Mouse (Mus musculus): ENCODE measurements around the gene Rhox4g.
"Not testable (repeated sequence)": the region's sequence is repeated elsewhere in the genome, so short reads cannot be mapped to it uniquely, and the experiment has no call there.

Gene Rhox4g

GRCm38 (mm10) chrX:37651227-37651626, at the start of gene Rhox4g:
Gene Rhox4g, minus strand, starts transcription at chrX:37651327.
- DNase-seq (ENCODE audit: low read depth, low spot score) = not testable (repeated sequence)

DNA sequence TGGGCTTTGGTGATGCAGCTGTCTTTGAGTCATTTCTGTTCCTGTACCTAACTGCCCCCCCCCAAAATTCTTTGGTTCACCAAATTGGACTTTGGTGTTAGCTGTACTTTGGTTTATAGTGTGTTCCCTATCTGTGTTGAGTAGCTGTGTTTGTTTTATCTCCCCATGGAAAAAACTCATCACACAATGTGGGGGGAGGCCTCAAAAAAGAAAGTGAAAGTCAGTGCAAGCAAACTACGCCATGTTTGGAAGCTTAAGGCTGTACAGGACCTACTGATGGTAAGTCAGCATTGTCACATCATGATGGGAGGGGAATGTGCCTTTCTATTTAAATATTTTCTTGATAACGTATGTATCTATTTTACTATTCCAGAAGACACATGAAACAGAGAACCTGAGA, 41.1 kb upstream of the Rhox4g start:
- DNase-seq (ENCODE audit: low read depth, low spot score) = no peak

DNA sequence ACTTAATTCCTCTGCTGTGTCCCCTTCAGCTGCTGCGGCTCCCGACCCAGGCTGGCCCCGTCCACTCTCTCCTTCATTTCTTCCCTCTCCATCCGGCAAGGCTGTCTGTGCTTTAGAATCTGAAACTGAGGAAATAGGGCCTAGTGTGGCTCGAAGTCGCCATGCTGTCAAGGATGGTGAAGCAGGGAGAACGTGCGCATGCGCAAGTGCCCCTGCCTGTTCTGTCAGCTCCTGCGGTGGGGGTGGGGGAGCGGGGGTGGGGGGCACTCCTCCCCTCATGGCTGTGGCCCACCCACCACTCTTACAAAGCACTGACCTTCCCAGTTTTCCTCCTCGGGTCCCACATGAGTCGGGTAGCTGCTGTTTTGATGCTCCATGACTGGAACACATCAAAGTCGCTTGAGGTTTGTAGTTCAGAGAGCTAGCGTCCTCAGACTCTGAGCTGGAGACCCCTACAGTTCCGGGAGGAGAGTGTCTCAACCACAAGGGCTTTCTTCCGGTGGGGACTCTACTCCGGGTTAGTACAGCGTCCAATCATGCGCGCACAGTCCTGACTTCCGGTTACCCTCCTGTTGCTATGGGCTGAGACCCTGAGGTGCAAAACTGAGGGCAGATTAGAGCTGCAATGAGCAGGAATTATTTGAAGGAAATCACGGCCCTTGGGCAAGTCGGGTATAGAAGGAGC, 32.0 kb upstream of the Rhox4g start:
- DNase-seq (ENCODE audit: low read depth, low spot score) = no peak

- DNase-seq (ENCODE audit: low read depth, low spot score) = not testable (repeated sequence)
These were observed 22.1 kb upstream of the Rhox4g start, which contains the start of gene Rhox2h for GRCm38 (mm10) chrX:37673177-37673576. Gene Rhox2h, minus strand, starts transcription at chrX:37673277.

GRCm38 (mm10) chrX:37668664-37669063, 17.5 kb upstream of the Rhox4g start, which contains the start of gene Rhox3h:
Gene Rhox3h, minus strand, starts transcription at chrX:37668764.
- DNase-seq (ENCODE audit: low read depth, low spot score) = not testable (repeated sequence)

GRCm38 (mm10) chrX:37643370-37643769, 7.8 kb downstream of the Rhox4g start, which contains the start of gene Rhox2g:
Gene Rhox2g, minus strand, starts transcription at chrX:37643470.
- not testable (repeated sequence) for DNase-seq (ENCODE audit: low read depth, low spot score)

DNA sequence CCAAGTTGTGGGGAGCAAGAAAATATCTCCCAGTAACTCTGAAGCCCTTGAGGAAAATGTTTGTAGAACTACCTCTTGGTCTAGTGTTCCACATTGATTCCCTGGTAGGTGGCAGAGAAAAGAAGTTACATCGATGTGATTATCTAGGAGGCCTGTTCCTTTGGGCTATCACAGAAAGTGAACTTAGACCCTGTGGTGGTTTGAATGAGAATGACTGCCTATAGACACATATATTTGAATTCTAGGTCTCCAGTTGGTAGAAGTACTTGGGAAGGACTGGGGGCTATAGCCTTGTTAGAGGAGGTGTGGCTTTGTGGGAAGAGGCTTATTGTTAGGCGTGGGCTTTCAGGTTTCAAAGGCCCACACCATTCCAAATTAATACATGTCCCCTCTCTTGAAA, 22.6 kb downstream of the Rhox4g start, which contains the start of gene Rhox3g:
Gene Rhox3g (minus strand): TSS at position 101 of the 400 bp plus-strand sequence.
- not testable (repeated sequence) for DNase-seq (ENCODE audit: low read depth, low spot score)

- not testable (repeated sequence) for DNase-seq (ENCODE audit: low read depth, low spot score)
These were observed 43.5 kb downstream of the Rhox4g start, which contains the start of gene Rhox4f for GRCm38 (mm10) chrX:37607604-37608003. Gene Rhox4f, minus strand, starts transcription at chrX:37607704.

Measured in CD4-positive helper T cell, adult 2 months (primary cell).